Mouse (Mus musculus): Measurements from ENCODE around the gene Timm10. TPM values are rescaled to one million over a fixed set of nuclear protein-coding genes. Genes with fewer than 3 reads are reported as not detected.
"Not testable (repeated sequence)": the region's sequence is repeated elsewhere in the genome, so short reads cannot be mapped to it uniquely, and the experiment has no call there.

Timm10 gene
- polyA plus RNA-seq, 1 experiment from 2014 or later, result 53.6 TPM

DNA sequence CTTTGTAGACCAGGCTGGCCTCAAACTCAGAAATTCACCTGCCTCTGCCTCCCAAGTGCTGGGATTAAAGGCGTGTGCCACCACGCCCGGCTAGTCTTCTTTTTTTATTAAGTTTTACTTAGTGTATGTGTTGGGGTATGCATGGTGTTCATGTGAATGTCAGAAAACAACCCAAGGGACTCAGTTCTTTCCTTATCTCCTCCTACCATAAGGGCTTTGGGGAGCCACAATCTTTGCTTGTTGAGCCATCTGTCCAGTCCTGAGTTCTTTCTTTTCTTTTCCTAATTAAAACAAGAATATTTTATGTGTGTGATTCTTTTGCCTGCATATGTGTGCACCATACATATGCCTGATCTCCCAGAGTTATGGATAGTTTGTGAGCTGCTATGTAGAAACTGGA, 33.6 kb upstream of the Timm10 start:
- Histone ChIP-seq H3K9me3 (ENCODE audit: control insufficient read depth, low read length) (no peaks in the 10 kb centered on the region), H3K4me1 (ENCODE audit: control insufficient read depth, insufficient read depth, low read length) (no peaks in the 10 kb centered on the region), H3K4me3 (ENCODE audit: low read depth, low read length) (no peak overlapping the region), H3K9ac (ENCODE audit: low read length) (no peak overlapping the region), H3K4me2 (ENCODE audit: low read depth, severe bottlenecking) (no peak overlapping the region), H3K27me3 (ENCODE audit: control insufficient read depth, insufficient read depth, low read length) (no peaks in the 10 kb centered on the region), H3K36me3 (ENCODE audit: control insufficient read depth, insufficient read depth, low read length) (no peaks in the 10 kb centered on the region), H3K27ac (replicated peaks; ENCODE audit: low read depth, low read length) (no peak overlapping the region)
- DNase-seq (ENCODE audit: low spot score) (no peak), ATAC-seq (ENCODE audit: insufficient number of reproducible peaks, low FRiP score, low TSS enrichment, low read depth) (no peak)
- 96% methylated on average over 3 of the region's 3 CpGs for WGBS

- Histone ChIP-seq H3K4me3 (ENCODE audit: low read depth, low read length) (no peak overlapping the region), H3K9me3 (ENCODE audit: control insufficient read depth, low read length) (no peaks in the 10 kb centered on the region), H3K27ac (replicated peaks; ENCODE audit: low read depth, low read length) (no peak overlapping the region), H3K36me3 (ENCODE audit: control insufficient read depth, insufficient read depth, low read length) (no peaks in the 10 kb centered on the region), H3K9ac (ENCODE audit: low read length) (no peak overlapping the region), H3K4me2 (ENCODE audit: low read depth, severe bottlenecking) (no peak overlapping the region), H3K4me1 (ENCODE audit: control insufficient read depth, insufficient read depth, low read length) (no peaks in the 10 kb centered on the region), H3K27me3 (ENCODE audit: control insufficient read depth, insufficient read depth, low read length) (no peaks in the 10 kb centered on the region)
- 89% methylated on average over 3 of the region's 3 CpGs for WGBS
- no peak for ATAC-seq (ENCODE audit: insufficient number of reproducible peaks, low FRiP score, low TSS enrichment, low read depth)
- DNase-seq (ENCODE audit: low spot score), result no peak
Measured at GRCm38 (mm10) chr2:84793871-84794270, 32.9 kb upstream of the Timm10 start.

GRCm38 (mm10) chr2:84797833-84798492, 28.8 kb upstream of the Timm10 start:
- peak; percentile 86 for DNase-seq (ENCODE audit: low spot score)
- WGBS, result 12% methylated on average over 13 of the region's 13 CpGs

DNA sequence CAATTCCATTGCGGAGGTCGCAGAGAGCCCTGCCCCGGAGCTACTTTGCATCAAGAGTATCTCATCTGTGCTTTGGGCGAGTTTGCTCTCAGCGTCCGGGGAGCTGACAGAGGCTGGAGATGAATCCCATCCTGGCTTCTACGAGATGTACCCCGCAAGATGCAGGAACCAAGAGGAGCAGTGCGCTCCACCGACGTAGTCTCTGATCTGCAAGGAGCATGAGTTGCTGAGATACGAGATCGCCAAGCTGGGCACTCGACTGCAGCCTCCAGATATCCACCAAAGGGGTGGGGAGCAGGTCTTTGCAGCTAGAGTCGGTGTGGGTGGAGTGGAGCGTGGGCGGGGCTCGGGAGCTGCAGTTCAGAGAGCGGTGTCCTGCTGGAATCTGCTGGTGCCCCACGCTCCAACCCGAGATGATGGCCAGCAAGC, 28.3 kb upstream of the Timm10 start, which contains the start of gene Ube2l6:
Gene Ube2l6 (plus strand): TSS at position 336 of the 429 bp plus-strand sequence.
- Histone ChIP-seq H3K27me3 (ENCODE audit: control insufficient read depth, insufficient read depth, low read length) (no peaks in the 10 kb centered on the region), H3K9me3 (ENCODE audit: control insufficient read depth, low read length) (no peaks in the 10 kb centered on the region), H3K4me2 (ENCODE audit: low read depth, severe bottlenecking) (peak within 1 kb of the TSS; percentile 94), H3K36me3 (ENCODE audit: control insufficient read depth, insufficient read depth, low read length) (no peaks in the 10 kb centered on the region), H3K9ac (ENCODE audit: low read length) (peak within 1 kb of the TSS; percentile 57), H3K4me1 (ENCODE audit: control insufficient read depth, insufficient read depth, low read length) (no peaks in the 10 kb centered on the region), H3K4me3 (ENCODE audit: low read depth, low read length) (peak within 1 kb of the TSS; percentile 53), H3K27ac (replicated peaks; ENCODE audit: low read depth, low read length) (peak within 1 kb of the TSS; percentile 21; the same call in 1 of the 2 replicates)
- ATAC-seq (ENCODE audit: insufficient number of reproducible peaks, low FRiP score, low TSS enrichment, low read depth) (peak; percentile 77), DNase-seq (ENCODE audit: low spot score) (peak; percentile 70)
- 1% methylated on average over 21 of the region's 21 CpGs for WGBS

More at GRCm38 (mm10) chr2:84797833-84798492, 28.8 kb upstream of the Timm10 start:
- H3K4me1 ChIP-seq (ENCODE audit: control insufficient read depth, insufficient read depth, low read length), result no peaks in the 10 kb centered on the region
- no peaks in the 10 kb centered on the region for H3K36me3 ChIP-seq (ENCODE audit: control insufficient read depth, insufficient read depth, low read length)
- H3K27ac ChIP-seq (replicated peaks; ENCODE audit: low read depth, low read length), result peak overlapping the region; percentile 21; the same call in 1 of the 2 replicates
- H3K4me2 ChIP-seq (ENCODE audit: low read depth, severe bottlenecking), result peak overlapping the region; percentile 94
- H3K4me3 ChIP-seq (ENCODE audit: low read depth, low read length), result peak overlapping the region; percentile 53
- H3K9me3 ChIP-seq (ENCODE audit: control insufficient read depth, low read length), result no peaks in the 10 kb centered on the region
- peak overlapping the region; percentile 57 for H3K9ac ChIP-seq (ENCODE audit: low read length)
- ATAC-seq (ENCODE audit: insufficient number of reproducible peaks, low FRiP score, low TSS enrichment, low read depth), result peak; percentile 74
- no peaks in the 10 kb centered on the region for H3K27me3 ChIP-seq (ENCODE audit: control insufficient read depth, insufficient read depth, low read length)

- Histone ChIP-seq H3K27ac (replicated peaks; ENCODE audit: low read depth, low read length) (0 out of 2 replicates have a peak overlapping the region, but pooled peaks have one; percentile 21), H3K36me3 (ENCODE audit: control insufficient read depth, insufficient read depth, low read length) (no peaks in the 10 kb centered on the region), H3K27me3 (ENCODE audit: control insufficient read depth, insufficient read depth, low read length) (no peaks in the 10 kb centered on the region), H3K4me2 (ENCODE audit: low read depth, severe bottlenecking) (peak overlapping the region; percentile 94), H3K4me1 (ENCODE audit: control insufficient read depth, insufficient read depth, low read length) (no peaks in the 10 kb centered on the region), H3K9me3 (ENCODE audit: control insufficient read depth, low read length) (no peaks in the 10 kb centered on the region), H3K9ac (ENCODE audit: low read length) (peak overlapping the region; percentile 57), H3K4me3 (ENCODE audit: low read depth, low read length) (peak overlapping the region; percentile 53)
- DNase-seq (ENCODE audit: low spot score) (peak; percentile 70), ATAC-seq (ENCODE audit: insufficient number of reproducible peaks, low FRiP score, low TSS enrichment, low read depth) (peak; percentile 59)
- 2% methylated on average over 16 of the region's 16 CpGs for WGBS
Measured at GRCm38 (mm10) chr2:84799041-84799561, 27.7 kb upstream of the Timm10 start.

- H3K9ac ChIP-seq (ENCODE audit: low read length), result no peak overlapping the region
- no peaks in the 10 kb centered on the region for H3K9me3 ChIP-seq (ENCODE audit: control insufficient read depth, low read length)
- no peaks in the 10 kb centered on the region for H3K36me3 ChIP-seq (ENCODE audit: control insufficient read depth, insufficient read depth, low read length)
- DNase-seq (ENCODE audit: low spot score) (no peak), ATAC-seq (ENCODE audit: insufficient number of reproducible peaks, low FRiP score, low TSS enrichment, low read depth) (no peak)
- no peaks in the 10 kb centered on the region for H3K27me3 ChIP-seq (ENCODE audit: control insufficient read depth, insufficient read depth, low read length)
- WGBS, result 83% methylated on average over 4 of the region's 4 CpGs
- H3K4me3 ChIP-seq (ENCODE audit: low read depth, low read length), result no peak overlapping the region
- H3K4me2 ChIP-seq (ENCODE audit: low read depth, severe bottlenecking), result no peak overlapping the region
- H3K4me1 ChIP-seq (ENCODE audit: control insufficient read depth, insufficient read depth, low read length), result no peaks in the 10 kb centered on the region
- H3K27ac ChIP-seq (replicated peaks; ENCODE audit: low read depth, low read length), result no peak overlapping the region
Measured at GRCm38 (mm10) chr2:84800304-84800703, 26.5 kb upstream of the Timm10 start.

GRCm38 (mm10) chr2:84801223-84801622, 25.6 kb upstream of the Timm10 start:
- not testable (repeated sequence) for H3K9ac ChIP-seq (ENCODE audit: low read length); H3K4me1 ChIP-seq (ENCODE audit: control insufficient read depth, insufficient read depth, low read length); ATAC-seq (ENCODE audit: insufficient number of reproducible peaks, low FRiP score, low TSS enrichment, low read depth); H3K27ac ChIP-seq (replicated peaks; ENCODE audit: low read depth, low read length); H3K27me3 ChIP-seq (ENCODE audit: control insufficient read depth, insufficient read depth, low read length); H3K4me3 ChIP-seq (ENCODE audit: low read depth, low read length); H3K4me2 ChIP-seq (ENCODE audit: low read depth, severe bottlenecking); DNase-seq (ENCODE audit: low spot score); H3K9me3 ChIP-seq (ENCODE audit: control insufficient read depth, low read length); H3K36me3 ChIP-seq (ENCODE audit: control insufficient read depth, insufficient read depth, low read length)
- WGBS, result 74% methylated on average over 5 of the region's 5 CpGs

GRCm38 (mm10) chr2:84803963-84804362, 22.8 kb upstream of the Timm10 start:
- 93% methylated on average over 7 of the region's 7 CpGs for WGBS
- H3K4me2 ChIP-seq (ENCODE audit: low read depth, severe bottlenecking), result no peak overlapping the region
- no peaks in the 10 kb centered on the region for H3K9me3 ChIP-seq (ENCODE audit: control insufficient read depth, low read length)
- H3K4me1 ChIP-seq (ENCODE audit: control insufficient read depth, insufficient read depth, low read length), result no peaks in the 10 kb centered on the region
- DNase-seq (ENCODE audit: low spot score) (no peak), ATAC-seq (ENCODE audit: insufficient number of reproducible peaks, low FRiP score, low TSS enrichment, low read depth) (no peak)
- H3K27me3 ChIP-seq (ENCODE audit: control insufficient read depth, insufficient read depth, low read length), result no peaks in the 10 kb centered on the region
- no peak overlapping the region for H3K9ac ChIP-seq (ENCODE audit: low read length)
- no peaks in the 10 kb centered on the region for H3K36me3 ChIP-seq (ENCODE audit: control insufficient read depth, insufficient read depth, low read length)
- H3K27ac ChIP-seq (replicated peaks; ENCODE audit: low read depth, low read length), result no peak overlapping the region
- no peak overlapping the region for H3K4me3 ChIP-seq (ENCODE audit: low read depth, low read length)
